Mouse (Mus musculus) thymus, postnatal 14 days (tissue): Measurements from ENCODE around the gene Dnah14.

Experiments
- DNase-seq: peaks from one replicate; pipeline ENCODE4 v3.0.0; 2021

Dnah14 gene

GRCm38 (mm10) chr1:181611118-181611517 is 34.8 kb downstream of the Dnah14 start:
- no peak for DNase-seq

GRCm38 (mm10) chr1:181615866-181616491 is 39.6 kb downstream of the Dnah14 start:
- DNase-seq = peak; percentile 71

GRCm38 (mm10) chr1:181617332-181617731 is 41.0 kb downstream of the Dnah14 start:
- peak; percentile 61 for DNase-seq

GRCm38 (mm10) chr1:181623149-181623680 is 46.9 kb downstream of the Dnah14 start:
- DNase-seq = no peak

GRCm38 (mm10) chr1:181624876-181625275 is 48.5 kb downstream of the Dnah14 start:
- no peak for DNase-seq

GRCm38 (mm10) chr1:181628276-181628675 is 51.9 kb downstream of the Dnah14 start:
- no peak for DNase-seq

- no peak for DNase-seq
Measured at GRCm38 (mm10) chr1:181631371-181631770, 55.0 kb downstream of the Dnah14 start.

- DNase-seq = no peak
Measured at GRCm38 (mm10) chr1:181637997-181638713, 61.8 kb downstream of the Dnah14 start.

GRCm38 (mm10) chr1:181640383-181640782 is 64.0 kb downstream of the Dnah14 start:
- no peak for DNase-seq

GRCm38 (mm10) chr1:181647467-181647866 is 71.1 kb downstream of the Dnah14 start:
- peak; percentile 17 for DNase-seq

- DNase-seq = no peak
Measured at GRCm38 (mm10) chr1:181653481-181653880, 77.1 kb downstream of the Dnah14 start.

- DNase-seq = no peak
Measured at GRCm38 (mm10) chr1:181656421-181656820, 80.1 kb downstream of the Dnah14 start.

GRCm38 (mm10) chr1:181666801-181667200 is 90.4 kb downstream of the Dnah14 start:
- DNase-seq = no peak

GRCm38 (mm10) chr1:181694729-181695498 is 118.6 kb downstream of the Dnah14 start:
- DNase-seq = no peak

- peak; percentile 61 for DNase-seq
Measured at GRCm38 (mm10) chr1:181728707-181729106, 152.3 kb downstream of the Dnah14 start.

- no peak for DNase-seq
Measured at GRCm38 (mm10) chr1:181733517-181733916, 157.2 kb downstream of the Dnah14 start.

GRCm38 (mm10) chr1:181740259-181740658 is 163.9 kb downstream of the Dnah14 start:
- no peak for DNase-seq

- DNase-seq = no peak
Measured at GRCm38 (mm10) chr1:181742251-181742885, 166.0 kb downstream of the Dnah14 start.

GRCm38 (mm10) chr1:181769392-181769791 is 193.0 kb downstream of the Dnah14 start:
- peak; percentile 9 for DNase-seq

GRCm38 (mm10) chr1:181771871-181772270 is 195.5 kb downstream of the Dnah14 start:
- no peak for DNase-seq

GRCm38 (mm10) chr1:181776541-181776940 is 200.2 kb downstream of the Dnah14 start:
- no peak for DNase-seq

GRCm38 (mm10) chr1:181782600-181782999 is 206.2 kb downstream of the Dnah14 start:
- DNase-seq = peak; percentile 12

- no peak for DNase-seq
Measured at GRCm38 (mm10) chr1:181789952-181790351, 213.6 kb downstream of the Dnah14 start.
